Mouse (Mus musculus): Measurements from ENCODE around the gene Ffar2. TPM values are rescaled to one million over a fixed set of nuclear protein-coding genes. Genes with fewer than 3 reads are reported as not detected.

Gene Ffar2
- polyA plus RNA-seq, 1 experiment from 2014 or later = 0.35 TPM

GRCm38 (mm10) chr7:30821532-30821931 is 2.0 kb downstream of the Ffar2 start:
- Histone ChIP-seq H3K27me3 (no peaks in the 10 kb centered on the region), H3K9ac (no peak overlapping the region), H3K27ac (no peak overlapping the region), H3K4me1 (replicated peaks) (peaks cover 17% of the 10 kb centered on the region), H3K9me3 (replicated peaks) (no peaks in the 10 kb centered on the region), H3K4me3 (replicated peaks) (no peak overlapping the region), H3K4me2 (no peak overlapping the region), H3K36me3 (no peaks in the 10 kb centered on the region)
- ATAC-seq (ENCODE audit: low read depth) (no peak), DNase-seq (no peak)
- 31% methylated on average over 5 of the region's 5 CpGs for WGBS (ENCODE audit: insufficient replicate concordance)

- 23% methylated on average over 7 of the region's 7 CpGs for WGBS (ENCODE audit: insufficient replicate concordance)
- ATAC-seq (ENCODE audit: low read depth) = no peak
- peaks cover 17% of the 10 kb centered on the region for H3K4me1 ChIP-seq (replicated peaks)
- H3K9ac ChIP-seq = no peak overlapping the region
- no peak for DNase-seq
- no peak overlapping the region for H3K4me3 ChIP-seq (replicated peaks)
- no peaks in the 10 kb centered on the region for H3K9me3 ChIP-seq (replicated peaks)
- no peaks in the 10 kb centered on the region for H3K27me3 ChIP-seq
- H3K27ac ChIP-seq = no peak overlapping the region
- H3K4me2 ChIP-seq = 0 out of 2 replicates have a peak overlapping the region, but pooled peaks have one; percentile 8
- H3K36me3 ChIP-seq = no peaks in the 10 kb centered on the region
Measured at GRCm38 (mm10) chr7:30820854-30821445, 2.6 kb downstream of the Ffar2 start.

- H3K27ac ChIP-seq = 0 out of 2 replicates have a peak overlapping the region, but pooled peaks have one; percentile 9
- ATAC-seq (ENCODE audit: low read depth) = peak; percentile 10; the same call in 1 of the 2 replicates
Measured at GRCm38 (mm10) chr7:30820131-30820530, 3.4 kb downstream of the Ffar2 start.

GRCm38 (mm10) chr7:30812291-30812807 is 11.2 kb downstream of the Ffar2 start:
- ATAC-seq (ENCODE audit: low read depth) (peak; percentile 67), DNase-seq (peak; percentile 8)
- Histone ChIP-seq H3K36me3 (no peaks in the 10 kb centered on the region), H3K9me3 (replicated peaks) (no peaks in the 10 kb centered on the region), H3K4me3 (replicated peaks) (no peak overlapping the region), H3K9ac (no peak overlapping the region), H3K4me1 (replicated peaks) (peaks cover 11% of the 10 kb centered on the region), H3K27ac (peak overlapping the region; percentile 52), H3K27me3 (no peaks in the 10 kb centered on the region), H3K4me2 (peak overlapping the region; percentile 7; the same call in 1 of the 2 replicates)
- WGBS (ENCODE audit: insufficient replicate concordance) = 27% methylated on average over 6 of the region's 6 CpGs

More at GRCm38 (mm10) chr7:30820131-30820530, 3.4 kb downstream of the Ffar2 start:
- Histone ChIP-seq H3K4me2 (0 out of 2 replicates have a peak overlapping the region, but pooled peaks have one; percentile 8), H3K27me3 (no peaks in the 10 kb centered on the region), H3K36me3 (no peaks in the 10 kb centered on the region), H3K9ac (no peak overlapping the region), H3K9me3 (replicated peaks) (no peaks in the 10 kb centered on the region), H3K4me3 (replicated peaks) (no peak overlapping the region), H3K4me1 (replicated peaks) (peaks cover 17% of the 10 kb centered on the region)
- WGBS (ENCODE audit: insufficient replicate concordance) = 41% methylated on average over 6 of the region's 6 CpGs
- no peak for DNase-seq

GRCm38 (mm10) chr7:30811757-30812290 is 11.8 kb downstream of the Ffar2 start:
- Histone ChIP-seq H3K27me3 (no peaks in the 10 kb centered on the region), H3K9me3 (replicated peaks) (no peaks in the 10 kb centered on the region), H3K36me3 (no peaks in the 10 kb centered on the region), H3K4me1 (replicated peaks) (peaks cover 11% of the 10 kb centered on the region), H3K9ac (no peak overlapping the region), H3K4me3 (replicated peaks) (no peak overlapping the region), H3K27ac (peak overlapping the region; percentile 52), H3K4me2 (peak overlapping the region; percentile 7; the same call in 1 of the 2 replicates)
- 4% methylated on average over 9 of the region's 9 CpGs for WGBS (ENCODE audit: insufficient replicate concordance)
- DNase-seq (peak; percentile 3), ATAC-seq (ENCODE audit: low read depth) (peak; percentile 56)

- Histone ChIP-seq H3K4me2 (no peak overlapping the region), H3K4me1 (replicated peaks) (peaks cover 11% of the 10 kb centered on the region), H3K27ac (no peak overlapping the region), H3K4me3 (replicated peaks) (no peak overlapping the region), H3K27me3 (no peaks in the 10 kb centered on the region), H3K9ac (no peak overlapping the region), H3K9me3 (replicated peaks) (no peaks in the 10 kb centered on the region), H3K36me3 (no peaks in the 10 kb centered on the region)
- ATAC-seq (ENCODE audit: low read depth) (no peak), DNase-seq (no peak)
- 52% methylated on average over 6 of the region's 6 CpGs for WGBS (ENCODE audit: insufficient replicate concordance)
Measured at GRCm38 (mm10) chr7:30810319-30810718, 13.3 kb downstream of the Ffar2 start.

- no peak overlapping the region for H3K9ac ChIP-seq
- ATAC-seq (ENCODE audit: low read depth) (no peak), DNase-seq (peak; percentile 21)
- H3K36me3 ChIP-seq = no peaks in the 10 kb centered on the region
- no peaks in the 10 kb centered on the region for H3K4me1 ChIP-seq (replicated peaks)
- no peaks in the 10 kb centered on the region for H3K27me3 ChIP-seq
- H3K9me3 ChIP-seq (replicated peaks) = no peaks in the 10 kb centered on the region
- no peak overlapping the region for H3K27ac ChIP-seq
- H3K4me2 ChIP-seq = no peak overlapping the region
- no peak overlapping the region for H3K4me3 ChIP-seq (replicated peaks)
- WGBS (ENCODE audit: insufficient replicate concordance) = 39% methylated on average over 6 of the region's 6 CpGs
Measured at GRCm38 (mm10) chr7:30805924-30806323, 17.7 kb downstream of the Ffar2 start.

- Histone ChIP-seq H3K4me1 (replicated peaks) (no peaks in the 10 kb centered on the region), H3K4me3 (replicated peaks) (no peak overlapping the region), H3K9me3 (replicated peaks) (peaks cover 8% of the 10 kb centered on the region), H3K27ac (no peak overlapping the region), H3K27me3 (no peaks in the 10 kb centered on the region), H3K36me3 (no peaks in the 10 kb centered on the region), H3K9ac (no peak overlapping the region), H3K4me2 (no peak overlapping the region)
- ATAC-seq (ENCODE audit: low read depth) (no peak), DNase-seq (no peak)
- 71% methylated on average over 9 of the region's 9 CpGs for WGBS (ENCODE audit: insufficient replicate concordance)
Measured at GRCm38 (mm10) chr7:30804026-30804715, 19.4 kb downstream of the Ffar2 start.

GRCm38 (mm10) chr7:30803256-30803655 is 20.3 kb downstream of the Ffar2 start:
- ATAC-seq (ENCODE audit: low read depth) = no peak
- H3K4me3 ChIP-seq (replicated peaks) = no peak overlapping the region
- DNase-seq = no peak

GRCm38 (mm10) chr7:30800653-30801052 is 22.9 kb downstream of the Ffar2 start:
- Histone ChIP-seq H3K27ac (no peak overlapping the region), H3K9ac (no peak overlapping the region), H3K4me3 (replicated peaks) (no peak overlapping the region), H3K4me1 (replicated peaks) (no peaks in the 10 kb centered on the region), H3K9me3 (replicated peaks) (peaks cover 11% of the 10 kb centered on the region), H3K4me2 (no peak overlapping the region), H3K36me3 (no peaks in the 10 kb centered on the region), H3K27me3 (no peaks in the 10 kb centered on the region)
- DNase-seq (no peak), ATAC-seq (ENCODE audit: low read depth) (no peak)

More at GRCm38 (mm10) chr7:30803256-30803655, 20.3 kb downstream of the Ffar2 start:
- Histone ChIP-seq H3K4me2 (no peak overlapping the region), H3K27ac (no peak overlapping the region), H3K27me3 (no peaks in the 10 kb centered on the region), H3K9ac (no peak overlapping the region), H3K36me3 (no peaks in the 10 kb centered on the region), H3K9me3 (replicated peaks) (peaks cover 8% of the 10 kb centered on the region), H3K4me1 (replicated peaks) (no peaks in the 10 kb centered on the region)
- WGBS (ENCODE audit: insufficient replicate concordance) = 80% methylated on average over 3 of the region's 3 CpGs

GRCm38 (mm10) chr7:30796790-30797189 is 26.8 kb downstream of the Ffar2 start:
- DNase-seq = no peak
- no peak overlapping the region for H3K4me2 ChIP-seq
- H3K27me3 ChIP-seq = no peaks in the 10 kb centered on the region
- no peak overlapping the region for H3K27ac ChIP-seq
- WGBS (ENCODE audit: insufficient replicate concordance) = 69% methylated on average over 1 of the region's 1 CpGs
- no peaks in the 10 kb centered on the region for H3K36me3 ChIP-seq
- H3K9ac ChIP-seq = no peak overlapping the region
- no peak for ATAC-seq (ENCODE audit: low read depth)
- H3K4me1 ChIP-seq (replicated peaks) = no peaks in the 10 kb centered on the region
- peaks cover 11% of the 10 kb centered on the region for H3K9me3 ChIP-seq (replicated peaks)
- no peak overlapping the region for H3K4me3 ChIP-seq (replicated peaks)
